Mouse (Mus musculus): ENCODE measurements around the gene Gm37240. TPM values are rescaled to one million over a fixed set of nuclear protein-coding genes. Genes with fewer than 3 reads are reported as not detected.

Gene Gm37240
- polyA plus RNA-seq, 1 experiment from 2014 or later = 1.1 TPM

- no peaks in the 10 kb centered on the region for H3K9me3 ChIP-seq
- H3K27ac ChIP-seq = no peak overlapping the region
- 89% methylated on average over 4 of the region's 4 CpGs for whole genome bisulfite sequencing
- H3K4me3 ChIP-seq = no peak overlapping the region
- no peak for ATAC-seq (ENCODE audit: low FRiP score, low read depth)
- H3K27me3 ChIP-seq (replicated peaks) = no peaks in the 10 kb centered on the region
- H3K4me2 ChIP-seq (replicated peaks) = no peak overlapping the region
- H3K9ac ChIP-seq = no peak overlapping the region
- H3K4me1 ChIP-seq = peaks cover 7% of the 10 kb centered on the region
- no peaks in the 10 kb centered on the region for H3K36me3 ChIP-seq
Observed at GRCm38 (mm10) chr3:85205911-85206310, 681.4 kb downstream of the Gm37240 start.

- Histone ChIP-seq H3K36me3 (no peaks in the 10 kb centered on the region), H3K4me2 (replicated peaks) (no peak overlapping the region), H3K27ac (no peak overlapping the region), H3K27me3 (replicated peaks) (no peaks in the 10 kb centered on the region), H3K9me3 (no peaks in the 10 kb centered on the region), H3K4me3 (no peak overlapping the region), H3K9ac (no peak overlapping the region), H3K4me1 (peaks cover 5% of the 10 kb centered on the region)
- ATAC-seq (ENCODE audit: low FRiP score, low read depth) = peak; percentile 58; the same call in 1 of the 2 replicates
- 44% methylated on average over 9 of the region's 9 CpGs for WGBS
Observed at GRCm38 (mm10) chr3:85203659-85204058, 683.7 kb downstream of the Gm37240 start.

GRCm38 (mm10) chr3:85202726-85203125 lies 684.6 kb downstream of the Gm37240 start:
- ATAC-seq (ENCODE audit: low FRiP score, low read depth) = no peak
- Histone ChIP-seq H3K4me1 (peaks cover 5% of the 10 kb centered on the region), H3K9me3 (no peaks in the 10 kb centered on the region), H3K36me3 (no peaks in the 10 kb centered on the region), H3K4me3 (no peak overlapping the region), H3K27me3 (replicated peaks) (no peaks in the 10 kb centered on the region), H3K27ac (no peak overlapping the region), H3K4me2 (replicated peaks) (no peak overlapping the region), H3K9ac (no peak overlapping the region)
- WGBS = 75% methylated on average over 3 of the region's 3 CpGs

GRCm38 (mm10) chr3:85201785-85202184 lies 685.5 kb downstream of the Gm37240 start:
- Histone ChIP-seq H3K4me1 (peaks cover 5% of the 10 kb centered on the region), H3K4me3 (no peak overlapping the region), H3K36me3 (no peaks in the 10 kb centered on the region), H3K9me3 (no peaks in the 10 kb centered on the region), H3K9ac (no peak overlapping the region), H3K27ac (no peak overlapping the region), H3K27me3 (replicated peaks) (no peaks in the 10 kb centered on the region), H3K4me2 (replicated peaks) (no peak overlapping the region)
- 51% methylated on average over 4 of the region's 4 CpGs for WGBS
- ATAC-seq (ENCODE audit: low FRiP score, low read depth) = no peak

- ATAC-seq (ENCODE audit: low FRiP score, low read depth) = no peak
- 93% methylated on average over 3 of the region's 3 CpGs for WGBS
- Histone ChIP-seq H3K4me1 (no peaks in the 10 kb centered on the region), H3K27me3 (replicated peaks) (no peaks in the 10 kb centered on the region), H3K9ac (no peak overlapping the region), H3K9me3 (no peaks in the 10 kb centered on the region), H3K4me3 (no peak overlapping the region), H3K4me2 (replicated peaks) (no peak overlapping the region), H3K36me3 (no peaks in the 10 kb centered on the region), H3K27ac (no peak overlapping the region)
Observed at GRCm38 (mm10) chr3:85198496-85198895, 688.8 kb downstream of the Gm37240 start.

- 88% methylated on average over 6 of the region's 6 CpGs for WGBS
- H3K9ac ChIP-seq = no peak overlapping the region
- H3K4me2 ChIP-seq (replicated peaks) = no peak overlapping the region
- H3K4me1 ChIP-seq = no peaks in the 10 kb centered on the region
- H3K36me3 ChIP-seq = no peaks in the 10 kb centered on the region
- no peaks in the 10 kb centered on the region for H3K9me3 ChIP-seq
- no peaks in the 10 kb centered on the region for H3K27me3 ChIP-seq (replicated peaks)
- H3K27ac ChIP-seq = no peak overlapping the region
- no peak overlapping the region for H3K4me3 ChIP-seq
- no peak for ATAC-seq (ENCODE audit: low FRiP score, low read depth)
Observed at GRCm38 (mm10) chr3:85197148-85197547, 690.2 kb downstream of the Gm37240 start.

GRCm38 (mm10) chr3:85196591-85196990 lies 690.7 kb downstream of the Gm37240 start:
- Histone ChIP-seq H3K36me3 (no peaks in the 10 kb centered on the region), H3K4me2 (replicated peaks) (no peak overlapping the region), H3K9me3 (no peaks in the 10 kb centered on the region), H3K27me3 (replicated peaks) (no peaks in the 10 kb centered on the region), H3K4me1 (no peaks in the 10 kb centered on the region), H3K9ac (no peak overlapping the region), H3K27ac (no peak overlapping the region), H3K4me3 (no peak overlapping the region)
- ATAC-seq (ENCODE audit: low FRiP score, low read depth) = no peak
- 91% methylated on average over 4 of the region's 4 CpGs for WGBS

- H3K36me3 ChIP-seq = no peaks in the 10 kb centered on the region
- ATAC-seq (ENCODE audit: low FRiP score, low read depth) = no peak
- H3K4me1 ChIP-seq = no peaks in the 10 kb centered on the region
- H3K27me3 ChIP-seq (replicated peaks) = no peaks in the 10 kb centered on the region
- no peak overlapping the region for H3K27ac ChIP-seq
- H3K9me3 ChIP-seq = no peaks in the 10 kb centered on the region
- H3K4me2 ChIP-seq (replicated peaks) = no peak overlapping the region
- H3K4me3 ChIP-seq = no peak overlapping the region
- no peak overlapping the region for H3K9ac ChIP-seq
- 69% methylated on average over 8 of the region's 8 CpGs for WGBS
Observed at GRCm38 (mm10) chr3:85195068-85195481, 692.2 kb downstream of the Gm37240 start.

GRCm38 (mm10) chr3:85189791-85190190 lies 697.5 kb downstream of the Gm37240 start:
- no peaks in the 10 kb centered on the region for H3K36me3 ChIP-seq
- H3K9ac ChIP-seq = no peak overlapping the region
- WGBS = 77% methylated on average over 8 of the region's 8 CpGs

GRCm38 (mm10) chr3:85188364-85188763 lies 699.0 kb downstream of the Gm37240 start:
- Histone ChIP-seq H3K36me3 (no peaks in the 10 kb centered on the region), H3K27ac (no peak overlapping the region), H3K4me1 (peaks cover 22% of the 10 kb centered on the region), H3K4me2 (replicated peaks) (no peak overlapping the region), H3K27me3 (replicated peaks) (no peaks in the 10 kb centered on the region), H3K4me3 (no peak overlapping the region), H3K9ac (no peak overlapping the region), H3K9me3 (no peaks in the 10 kb centered on the region)
- WGBS = 47% methylated on average over 5 of the region's 5 CpGs
- ATAC-seq (ENCODE audit: low FRiP score, low read depth) = no peak

More at GRCm38 (mm10) chr3:85189791-85190190, 697.5 kb downstream of the Gm37240 start:
- Histone ChIP-seq H3K4me2 (replicated peaks) (no peak overlapping the region), H3K27me3 (replicated peaks) (no peaks in the 10 kb centered on the region), H3K9me3 (no peaks in the 10 kb centered on the region), H3K4me3 (no peak overlapping the region), H3K4me1 (peaks cover 22% of the 10 kb centered on the region), H3K27ac (no peak overlapping the region)
- no peak for ATAC-seq (ENCODE audit: low FRiP score, low read depth)

- 43% methylated on average over 19 of the region's 19 CpGs for WGBS
- H3K4me3 ChIP-seq = no peak overlapping the region
- peak; percentile 21; the same call in 1 of the 2 replicates for ATAC-seq (ENCODE audit: low FRiP score, low read depth)
- H3K4me1 ChIP-seq = peaks cover 22% of the 10 kb centered on the region
- H3K27ac ChIP-seq = no peak overlapping the region
- H3K9me3 ChIP-seq = no peaks in the 10 kb centered on the region
- peak overlapping the region; percentile 29 for H3K4me2 ChIP-seq (replicated peaks)
- no peaks in the 10 kb centered on the region for H3K36me3 ChIP-seq
- H3K27me3 ChIP-seq (replicated peaks) = no peaks in the 10 kb centered on the region
- H3K9ac ChIP-seq = no peak overlapping the region; the same call in 1 of the 2 replicates
Observed at GRCm38 (mm10) chr3:85186661-85187076, 700.6 kb downstream of the Gm37240 start.

GRCm38 (mm10) chr3:85185827-85186226 lies 701.5 kb downstream of the Gm37240 start:
- Histone ChIP-seq H3K36me3 (no peaks in the 10 kb centered on the region), H3K27me3 (replicated peaks) (no peaks in the 10 kb centered on the region), H3K9me3 (no peaks in the 10 kb centered on the region), H3K4me3 (no peak overlapping the region), H3K9ac (no peak overlapping the region), H3K27ac (no peak overlapping the region), H3K4me2 (replicated peaks) (no peak overlapping the region), H3K4me1 (peaks cover 22% of the 10 kb centered on the region)
- WGBS = 11% methylated on average over 12 of the region's 12 CpGs
- no peak for ATAC-seq (ENCODE audit: low FRiP score, low read depth)

- Histone ChIP-seq H3K4me2 (replicated peaks) (no peak overlapping the region), H3K4me1 (peaks cover 22% of the 10 kb centered on the region), H3K36me3 (no peaks in the 10 kb centered on the region), H3K9ac (no peak overlapping the region), H3K9me3 (no peaks in the 10 kb centered on the region), H3K27me3 (replicated peaks) (no peaks in the 10 kb centered on the region), H3K27ac (no peak overlapping the region), H3K4me3 (no peak overlapping the region)
- 76% methylated on average over 11 of the region's 11 CpGs for WGBS
- no peak for ATAC-seq (ENCODE audit: low FRiP score, low read depth)
Observed at GRCm38 (mm10) chr3:85184916-85185315, 702.4 kb downstream of the Gm37240 start.

All from neural tube, embryonic 12.5 days (tissue).